Mouse (Mus musculus) adrenal gland, postnatal 14 days (tissue): ENCODE measurements around the gene Gm49337. TPM values are rescaled to one million over a fixed set of nuclear protein-coding genes. Genes with fewer than 3 reads are reported as not detected.

Experiments used
- DNase-seq: peaks from one replicate; pipeline ENCODE4 v3.0.0; 2021; ENCODE audit warnings: mixed read lengths
- total RNA-seq: library from RNA; stranded (reverse); gene quantifications from 2 replicates; pipeline ENCODE4 v1.2.3, GENCODE M21; 2021

Gm49337 gene
- total RNA-seq, 1 experiment from 2014 or later: not detected

GRCm38 (mm10) chr4:116164759-116165554 is 8.2 kb upstream of the Gm49337 start:
- DNase-seq: no peak

GRCm38 (mm10) chr4:116165708-116166407 is 7.3 kb upstream of the Gm49337 start:
- DNase-seq: no peak

GRCm38 (mm10) chr4:116167404-116167803 is 5.8 kb upstream of the Gm49337 start, which contains the start of gene Tspan1:
TSS of gene Tspan1 (minus strand) at chr4:116167601.
- DNase-seq: no peak

GRCm38 (mm10) chr4:116168617-116169352 is 4.4 kb upstream of the Gm49337 start:
- peak; percentile 88 for DNase-seq

- DNase-seq: no peak
These were observed 3.9 kb upstream of the Gm49337 start for GRCm38 (mm10) chr4:116169353-116169672.

- no peak for DNase-seq
These were observed 568 bp downstream of the Gm49337 start for GRCm38 (mm10) chr4:116173752-116174151.

- DNase-seq: peak; percentile 67
These were observed 1.4 kb downstream of the Gm49337 start for GRCm38 (mm10) chr4:116174466-116175116.

- no peak for DNase-seq
These were observed 2.0 kb downstream of the Gm49337 start for GRCm38 (mm10) chr4:116175136-116175535.

GRCm38 (mm10) chr4:116175711-116176542 is 2.7 kb downstream of the Gm49337 start:
- DNase-seq: no peak

- peak; percentile 71 for DNase-seq
These were observed 3.4 kb downstream of the Gm49337 start for GRCm38 (mm10) chr4:116176543-116176988.

- DNase-seq: peak; percentile 74
These were observed 4.0 kb downstream of the Gm49337 start for GRCm38 (mm10) chr4:116177140-116177539.

- no peak for DNase-seq
These were observed 8.9 kb downstream of the Gm49337 start for GRCm38 (mm10) chr4:116182079-116182478.

GRCm38 (mm10) chr4:116182745-116183144 is 9.6 kb downstream of the Gm49337 start:
- peak; percentile 47 for DNase-seq

- no peak for DNase-seq
These were observed 11.9 kb downstream of the Gm49337 start for GRCm38 (mm10) chr4:116185083-116185482.

- DNase-seq: peak; percentile 23
These were observed 19.2 kb downstream of the Gm49337 start for GRCm38 (mm10) chr4:116192286-116192835.

- no peak for DNase-seq
These were observed 20.6 kb downstream of the Gm49337 start for GRCm38 (mm10) chr4:116193583-116194383.

- no peak for DNase-seq
These were observed 25.2 kb downstream of the Gm49337 start for GRCm38 (mm10) chr4:116198422-116198821.

GRCm38 (mm10) chr4:116204422-116204821 is 31.2 kb downstream of the Gm49337 start:
- no peak for DNase-seq

GRCm38 (mm10) chr4:116206531-116206930 is 33.3 kb downstream of the Gm49337 start:
- no peak for DNase-seq

GRCm38 (mm10) chr4:116208891-116209290 is 35.7 kb downstream of the Gm49337 start:
- no peak for DNase-seq
